Mouse (Mus musculus): Measurements from ENCODE around the gene Vmn1r54.
"Not testable (repeated sequence)": the region's sequence is repeated elsewhere in the genome, so short reads cannot be mapped to it uniquely, and the experiment has no call there.

Vmn1r54 gene

DNA sequence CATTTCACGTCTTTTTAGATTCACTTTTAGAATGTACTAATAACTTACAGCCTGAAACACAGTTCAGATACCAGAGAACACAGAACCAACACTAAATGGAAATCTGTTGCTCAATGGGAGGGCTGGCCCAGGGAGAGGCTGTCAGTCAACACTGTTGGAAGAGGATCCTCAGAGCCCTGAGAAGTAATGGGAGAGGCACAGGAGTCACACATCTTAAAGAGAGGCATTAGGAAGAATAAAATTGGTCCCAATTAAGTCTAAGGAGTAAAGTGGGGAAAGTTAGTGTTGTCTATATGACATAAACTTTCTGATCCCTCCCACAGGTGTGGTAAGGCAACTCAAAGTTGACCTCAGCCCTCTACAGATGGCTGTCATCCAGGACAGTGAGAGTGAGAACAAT is at the start of gene Vmn1r54:
Vmn1r54 (plus strand) TSS at position 301 of the 400 bp plus-strand sequence.
- in situ Hi-C loops (cut with MseI, MboI) = no loop called here

DNA sequence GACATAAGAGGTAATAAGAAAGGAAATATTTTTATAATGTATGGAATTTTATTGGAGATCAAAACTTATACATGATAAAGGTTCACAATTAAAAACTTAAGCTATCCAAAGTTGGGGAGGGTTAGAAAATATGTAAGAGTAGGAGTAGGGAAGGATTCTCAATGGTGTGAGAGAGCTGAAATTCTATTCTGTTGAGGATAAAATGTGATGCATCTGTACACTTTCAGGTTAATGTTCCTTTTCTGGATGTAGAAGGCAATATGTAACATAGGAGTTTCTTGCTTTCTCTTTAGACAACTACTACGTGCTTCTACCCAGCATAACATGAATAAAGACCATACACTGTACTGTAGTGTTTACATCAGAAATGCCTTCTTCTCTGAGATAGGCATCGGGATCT is 43.6 kb upstream of the Vmn1r54 start, which contains the start of gene V1ra8:
V1ra8 (plus strand) TSS at position 301 of the 400 bp plus-strand sequence.
- in situ Hi-C loops (cut with MseI, MboI) = not testable (repeated sequence)

DNA sequence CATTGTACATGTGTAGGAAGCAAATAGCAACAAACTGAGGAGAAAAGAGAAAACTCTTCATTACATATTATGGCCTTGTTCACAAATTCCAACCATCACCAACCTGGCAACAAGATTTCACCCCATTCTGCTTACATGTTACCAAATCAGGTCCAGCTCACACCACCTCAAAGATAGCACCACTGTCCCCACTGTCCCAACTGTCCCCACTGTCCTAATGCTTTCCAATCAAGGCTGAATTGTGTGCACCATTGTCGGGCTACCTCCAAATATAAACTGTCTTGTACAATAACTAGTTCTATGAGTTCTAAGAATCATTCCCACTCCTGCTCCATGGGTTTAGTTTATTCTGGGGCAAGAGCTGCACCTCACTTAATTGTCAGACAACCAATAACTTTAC is 21.8 kb upstream of the Vmn1r54 start, which contains the start of gene Vmn1r53:
Vmn1r53 (minus strand) TSS at position 101 of the 400 bp plus-strand sequence.
- in situ Hi-C loops (cut with MseI, MboI) = no loop called here

DNA sequence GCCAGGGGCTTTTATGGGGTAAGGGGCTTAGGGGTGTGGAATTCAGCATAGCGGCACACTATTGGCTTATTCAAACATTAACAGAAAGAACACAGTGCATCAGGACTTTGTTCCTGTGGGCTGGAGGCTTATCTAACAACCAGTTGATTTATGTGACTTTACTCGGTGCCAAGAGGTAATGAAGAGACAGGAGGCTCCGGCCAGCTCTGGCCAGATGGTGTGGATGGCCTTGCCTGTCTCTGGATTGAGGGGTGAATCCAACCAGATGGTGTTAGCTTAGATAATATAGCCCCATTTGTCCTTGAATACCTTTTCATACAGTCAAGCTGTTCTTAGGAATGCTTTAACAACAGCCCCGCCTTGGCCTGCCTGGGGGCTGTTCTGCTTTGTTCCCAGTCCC is 14.0 kb upstream of the Vmn1r54 start:
- in situ Hi-C loops (cut with MseI, MboI) = not testable (repeated sequence)

DNA sequence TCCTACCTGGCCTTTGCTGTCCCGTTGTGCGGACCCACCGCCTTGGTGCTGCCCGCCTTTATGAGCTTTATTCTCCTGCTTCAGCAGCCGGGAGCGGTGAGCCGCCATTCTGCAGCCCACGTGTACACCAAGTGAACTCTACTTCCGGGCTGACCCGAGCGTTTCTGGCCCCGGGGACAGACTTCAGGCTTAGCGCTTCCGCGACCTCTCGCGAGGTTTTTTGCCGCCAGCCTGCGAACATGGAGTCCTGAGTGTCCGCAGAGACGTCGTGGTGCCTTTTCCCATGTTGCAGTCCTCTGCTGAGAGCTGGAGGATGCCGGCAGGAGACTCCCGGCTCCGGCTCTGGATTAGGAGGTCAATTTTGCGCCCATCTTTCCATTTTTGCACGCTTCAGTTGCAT is 13.4 kb upstream of the Vmn1r54 start:
- in situ Hi-C loops (cut with MseI, MboI) = no loop called here

DNA sequence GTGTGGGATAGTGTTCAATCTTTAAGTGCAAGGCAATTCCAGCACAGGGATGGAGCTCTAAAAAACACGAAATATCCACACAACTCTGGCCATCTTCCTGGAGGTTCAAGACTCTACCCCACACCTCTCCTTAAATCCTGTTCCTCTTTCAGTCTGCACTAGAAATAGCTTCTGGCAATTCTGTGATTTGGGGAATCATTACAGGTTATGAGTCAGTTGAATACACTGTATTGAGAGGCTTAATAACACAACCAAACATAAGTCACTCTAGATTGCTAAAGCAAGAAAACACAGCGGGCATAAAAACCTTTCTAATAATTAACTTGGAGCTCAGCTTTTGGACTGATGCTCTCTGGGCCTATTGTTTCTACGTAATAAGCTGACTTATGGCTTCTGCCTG is 2.1 kb upstream of the Vmn1r54 start:
- in situ Hi-C loops (cut with MseI, MboI) = no loop called here

DNA sequence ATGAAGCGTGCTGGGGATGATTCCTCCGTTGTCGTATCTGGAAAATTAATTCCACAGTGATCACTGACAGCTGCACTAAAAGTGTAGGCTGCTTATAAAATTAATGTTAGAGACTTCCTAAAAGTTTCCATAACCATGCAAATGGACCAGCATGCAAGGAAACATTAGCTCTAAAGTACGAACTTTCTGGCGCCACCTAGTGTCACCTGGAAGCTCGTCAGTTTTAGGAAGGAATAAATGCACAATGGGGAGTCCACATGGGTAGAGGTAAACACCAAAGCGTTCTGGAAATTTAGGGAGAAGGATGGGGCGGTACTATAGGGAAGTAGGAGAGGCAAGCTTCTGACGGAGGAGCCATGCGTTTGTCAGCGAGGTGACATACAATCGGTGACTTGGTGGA is 42.2 kb downstream of the Vmn1r54 start:
- in situ Hi-C loops (cut with MseI, MboI) = no loop called here

DNA sequence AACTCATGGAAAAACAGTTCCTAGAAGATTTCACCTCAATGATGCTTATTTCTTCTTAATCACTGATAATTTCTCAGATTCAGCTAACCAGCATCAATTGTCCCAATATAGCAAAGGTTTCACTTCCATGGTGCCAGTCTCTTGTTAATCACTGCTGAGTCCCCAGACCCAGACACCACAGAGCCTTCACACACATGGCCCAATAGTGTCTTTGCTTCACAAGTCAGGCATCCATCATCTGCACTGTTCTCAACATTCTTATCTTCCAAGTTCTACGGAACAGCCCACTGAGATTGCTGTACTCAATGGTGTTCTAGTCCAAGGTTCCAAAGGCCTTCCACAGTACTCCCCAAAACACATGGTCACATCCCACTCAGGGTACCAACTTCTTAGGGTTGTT is 54.8 kb downstream of the Vmn1r54 start, which contains the start of gene BC048671:
BC048671 (plus strand) TSS at position 301 of the 400 bp plus-strand sequence.
- in situ Hi-C loops (cut with MseI, MboI) = no loop called here

DNA sequence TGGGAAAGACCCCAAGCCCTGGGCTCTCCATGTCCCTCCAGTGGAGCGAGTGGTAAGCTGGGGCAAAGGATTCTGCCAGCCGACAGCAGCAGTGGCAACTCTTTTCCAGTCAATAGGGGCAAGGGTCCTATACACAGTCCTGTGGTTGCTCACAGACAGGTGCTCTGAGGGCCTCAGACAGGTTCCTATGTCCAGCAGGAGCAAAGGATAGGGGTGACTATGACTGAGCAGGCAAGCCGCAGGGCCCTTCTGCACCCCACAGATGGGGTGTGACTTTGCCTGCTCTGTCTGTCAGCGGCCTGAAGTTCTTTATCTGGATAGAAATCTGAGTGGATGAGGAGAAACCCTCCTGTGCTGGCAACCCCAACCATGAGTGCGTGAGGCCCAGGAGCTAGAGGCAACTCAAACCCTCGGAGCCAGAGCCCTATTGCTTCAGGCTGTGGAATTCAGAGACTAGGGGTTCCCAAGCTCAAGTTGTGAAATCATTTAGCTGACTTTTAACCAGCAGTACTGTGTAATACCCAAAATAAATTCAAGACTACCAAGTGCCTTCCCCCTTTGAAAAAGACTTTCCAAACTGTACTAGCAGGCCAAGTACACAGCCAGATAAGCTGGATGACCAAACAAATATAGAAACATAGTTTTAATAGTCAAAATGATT is 60.3 kb downstream of the Vmn1r54 start:
- in situ Hi-C loops (cut with MseI, MboI) = no loop called here

DNA sequence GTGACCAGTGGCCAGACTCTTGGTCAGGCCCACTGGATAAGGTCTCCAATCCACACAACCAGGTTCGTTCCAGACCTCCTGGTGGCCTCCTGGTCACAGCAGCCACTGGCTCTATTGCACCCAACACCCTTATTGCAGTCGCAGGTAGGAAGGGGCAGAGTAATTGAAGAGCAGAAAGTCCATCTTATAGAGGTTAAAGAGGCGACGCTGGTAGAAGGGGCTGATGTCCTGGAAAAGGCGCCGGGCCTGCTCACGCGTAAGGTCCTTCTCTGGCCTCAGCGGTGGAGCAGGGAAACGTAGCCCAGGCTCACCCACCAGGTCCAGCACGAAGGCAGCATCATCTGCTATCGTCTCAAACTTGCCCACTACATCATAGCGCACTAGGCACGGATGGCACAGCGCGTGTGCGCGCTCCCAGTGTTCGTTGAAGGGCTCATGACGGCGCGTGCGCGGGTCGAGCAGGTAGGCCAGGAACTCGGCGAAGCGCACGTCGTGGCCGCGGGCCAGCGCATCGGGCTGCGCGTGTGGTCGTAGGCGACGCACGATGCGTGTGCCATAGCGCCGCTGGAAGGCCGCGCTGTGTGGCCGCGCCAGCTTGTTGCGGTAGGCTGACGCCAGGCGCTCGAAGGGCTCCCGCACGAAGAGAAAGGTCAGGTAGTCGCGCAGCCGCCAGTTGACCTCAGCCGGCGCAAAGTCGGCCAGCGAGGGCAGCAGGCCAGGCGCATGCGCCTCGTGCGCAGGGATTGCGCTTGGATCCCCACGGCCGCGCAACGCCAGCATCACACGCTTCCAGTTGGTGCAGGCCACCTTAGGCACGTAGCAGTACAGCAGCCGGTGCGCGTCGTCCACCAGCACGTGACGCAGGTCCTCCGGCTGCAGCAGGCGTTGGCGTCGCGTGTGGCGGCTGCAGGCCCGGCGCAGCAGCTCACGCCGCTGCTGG is 63.0 kb downstream of the Vmn1r54 start:
- in situ Hi-C loops (cut with MseI, MboI) = no loop called here

DNA sequence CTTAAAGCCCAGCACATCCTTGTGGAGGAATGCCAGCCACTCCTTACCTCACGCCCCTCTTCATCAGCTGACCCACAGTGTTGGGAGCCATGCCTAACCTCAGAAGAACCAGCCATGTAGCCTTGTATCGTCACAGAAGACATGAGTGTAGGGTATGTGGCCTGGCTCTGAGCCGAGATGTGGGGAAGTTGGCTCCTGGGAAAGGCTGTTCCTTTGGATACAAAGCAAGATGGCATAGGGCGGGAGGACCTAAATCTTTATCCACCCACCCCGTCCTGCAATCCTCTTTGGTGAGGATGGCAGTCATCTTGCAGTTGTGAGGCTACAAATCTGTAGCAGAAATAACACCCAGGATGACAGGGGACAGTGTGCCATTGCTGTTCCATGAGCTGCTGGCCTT is 69.9 kb downstream of the Vmn1r54 start:
- in situ Hi-C loops (cut with MseI, MboI) = no loop called here

DNA sequence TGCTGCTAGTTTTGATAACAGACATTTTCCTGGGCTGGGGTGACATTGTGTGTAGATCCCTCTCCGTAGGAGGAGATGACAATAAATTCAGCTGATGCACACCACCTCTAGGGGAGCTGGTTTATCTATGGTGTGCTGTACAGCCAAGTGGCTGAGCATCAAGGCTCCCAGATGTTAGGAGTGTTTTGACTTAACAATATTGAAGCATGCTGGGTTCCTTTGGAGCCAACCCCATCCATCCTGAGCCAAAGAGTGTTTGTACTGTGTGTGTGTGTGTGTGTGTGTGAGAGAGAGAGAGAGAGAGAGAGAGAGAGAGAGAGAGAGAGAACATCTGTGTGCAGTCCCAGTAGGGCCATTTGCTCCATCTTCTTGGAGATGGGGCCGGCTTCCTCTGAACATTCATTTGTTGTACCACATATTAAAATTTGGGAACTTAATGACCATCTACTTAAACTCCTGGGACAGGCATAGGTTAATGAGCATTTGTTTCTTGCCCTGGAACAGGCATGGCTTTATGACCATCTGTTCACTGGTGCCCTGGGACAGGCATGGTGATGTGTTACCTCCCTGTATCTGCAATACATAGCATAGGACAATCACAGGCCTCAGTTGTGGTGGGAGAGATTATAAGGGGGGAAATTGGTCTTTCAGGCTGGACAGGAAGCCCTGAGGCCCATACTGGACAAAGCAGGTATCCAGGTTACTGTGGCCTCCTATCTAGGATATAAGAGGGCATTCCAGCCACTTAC is 71.6 kb downstream of the Vmn1r54 start:
- in situ Hi-C loops (cut with MseI, MboI) = no loop called here

DNA sequence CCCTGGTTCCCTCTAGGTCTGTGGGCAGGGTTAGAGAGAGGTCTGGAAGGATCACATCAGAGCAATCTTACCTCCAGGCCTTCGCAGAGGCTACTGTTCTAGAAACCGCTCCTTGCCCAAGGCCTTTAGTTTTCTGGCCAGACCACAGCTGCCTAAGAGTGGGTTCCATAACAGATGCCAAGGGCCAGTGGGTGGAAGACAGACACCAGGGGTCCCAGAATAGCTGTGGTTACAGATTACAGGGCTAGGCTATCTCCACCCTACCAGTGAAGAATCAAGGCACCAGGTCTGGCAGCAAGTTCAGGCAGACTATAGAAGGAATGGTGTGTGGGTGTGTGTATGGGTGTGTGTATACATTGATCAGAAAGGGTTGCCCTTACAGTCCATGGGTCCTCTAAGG is 72.9 kb downstream of the Vmn1r54 start:
- in situ Hi-C loops (cut with MseI, MboI) = no loop called here

DNA sequence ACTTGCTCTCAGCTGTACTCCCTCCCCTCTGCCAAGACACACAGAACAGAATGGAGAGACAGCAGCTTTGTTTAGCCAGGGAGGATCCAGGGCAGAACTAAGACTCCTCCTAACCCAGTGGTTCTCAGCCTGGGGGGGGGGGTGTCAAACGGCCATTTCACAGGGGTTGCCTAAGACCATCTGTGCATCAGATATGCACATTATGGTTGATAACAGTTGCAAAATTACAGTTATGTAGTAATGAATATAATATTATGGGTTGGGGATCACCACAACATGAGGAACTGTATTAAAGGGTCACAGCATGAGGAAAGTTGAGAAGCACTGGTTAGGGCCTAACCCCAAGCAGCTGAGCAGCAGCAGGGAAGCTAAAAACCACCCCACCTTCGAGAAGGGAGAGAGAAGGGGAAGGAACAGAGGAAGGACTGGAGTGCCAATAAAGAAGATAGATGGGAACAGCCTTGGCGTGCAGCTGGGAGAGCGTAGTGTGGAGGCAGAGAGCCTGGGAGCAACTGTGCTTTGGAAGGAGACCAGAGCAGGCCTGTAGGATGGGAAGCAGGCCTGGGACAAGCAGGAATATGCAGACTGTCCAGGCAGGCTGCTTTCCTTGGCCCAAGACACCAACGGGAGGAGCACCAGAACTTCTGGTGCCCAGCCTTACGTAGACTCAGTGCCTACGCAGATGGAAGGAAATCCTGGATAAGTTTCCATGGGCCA is 73.5 kb downstream of the Vmn1r54 start:
- in situ Hi-C loops (cut with MseI, MboI) = loop anchor here in 1 of 2 experiments (10.0 kb wide), 1 partner anchor 635 kb away; no protein-coding TSS in a partner anchor

DNA sequence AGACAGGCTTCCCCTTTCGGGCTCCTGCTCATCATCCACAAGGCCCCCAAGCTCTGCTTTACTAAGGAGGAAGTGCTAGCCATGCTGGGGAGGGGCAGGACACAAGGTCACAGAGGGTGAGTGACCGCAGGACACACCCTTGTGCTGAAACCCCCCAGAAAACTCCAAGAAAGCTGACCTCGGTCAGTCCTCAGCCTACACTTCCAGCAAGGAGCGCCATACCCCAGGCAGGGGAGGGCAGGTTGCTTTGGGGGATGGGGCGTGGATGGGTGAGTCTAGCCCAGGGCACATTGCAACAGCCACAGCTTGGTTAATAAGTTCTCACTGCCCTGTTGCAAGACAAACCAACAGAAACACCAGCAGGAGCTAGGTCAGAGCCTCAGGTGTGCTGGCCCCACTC is 74.3 kb downstream of the Vmn1r54 start:
- in situ Hi-C loops (cut with MseI, MboI) = loop anchor here in 1 of 2 experiments (10.0 kb wide), 1 partner anchor 636 kb away; no protein-coding TSS in a partner anchor
